Mouse (Mus musculus): Measurements from ENCODE around the gene Gabra5. TPM values are rescaled to one million over a fixed set of nuclear protein-coding genes. Genes with fewer than 3 reads are reported as not detected.

The Gabra5 gene
- polyA plus RNA-seq, 1 experiment from 2014 or later: 0.07 TPM

DNA sequence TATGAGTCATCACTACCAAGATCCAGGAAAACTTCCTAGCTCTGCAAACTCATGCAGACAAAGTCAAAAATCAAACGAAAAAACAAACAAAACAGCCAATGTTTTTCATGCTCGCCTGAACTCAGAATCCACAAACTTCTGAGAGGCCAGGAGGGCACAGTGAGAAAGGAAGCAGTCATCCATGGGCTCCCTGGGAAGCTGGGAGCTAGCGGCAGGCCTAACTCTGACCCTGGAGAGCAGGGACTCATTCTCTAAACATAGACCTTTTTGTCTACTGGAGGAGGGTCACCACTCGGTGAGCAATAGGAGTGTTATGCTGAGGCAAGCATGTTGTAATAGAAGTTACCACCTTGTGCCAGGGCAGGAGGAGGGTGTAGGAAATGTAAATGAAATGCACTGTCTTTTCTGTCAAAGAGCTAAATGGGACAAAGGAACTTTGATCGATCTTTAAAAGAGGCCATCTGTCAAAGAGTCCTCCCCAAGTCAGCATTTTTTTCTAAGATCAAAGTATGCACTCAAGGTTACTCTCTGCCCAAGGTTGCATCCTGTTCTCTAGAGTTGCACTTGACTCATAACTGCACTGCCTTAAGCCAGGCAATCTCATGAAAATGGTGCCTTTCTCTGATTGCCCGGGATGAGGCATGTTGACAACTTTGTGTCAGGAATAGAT is 151.9 kb downstream of the Gabra5 start:
- WGBS: 57% methylated on average over 6 of the region's 6 CpGs

More for the DNA sequence above, 151.9 kb downstream of the Gabra5 start:
- TF ChIP-seq CTCF (IDR thresholded peaks at IDR 0.05; ENCODE audit: low read depth): no peak
- no peak overlapping the region for H3K27ac ChIP-seq (ENCODE audit: low read depth)
- H3K36me3 ChIP-seq (ENCODE audit: insufficient read depth): no peaks in the 10 kb centered on the region
- H3K9ac ChIP-seq: no peak overlapping the region
- DNase-seq (no peak), ATAC-seq (ENCODE audit: insufficient read depth) (no peak)
- H3K4me1 ChIP-seq (ENCODE audit: insufficient read depth): no peaks in the 10 kb centered on the region
- no peak overlapping the region for H3K4me3 ChIP-seq (ENCODE audit: low read depth, low read length)
- no peak overlapping the region for H3K4me2 ChIP-seq
- no peaks in the 10 kb centered on the region for H3K9me3 ChIP-seq (ENCODE audit: low read depth, low read length)
- H3K27me3 ChIP-seq (ENCODE audit: insufficient read depth, low read length): no peaks in the 10 kb centered on the region

Other genes starting within 250 kb of the Gabra5 start
- 0.25 and 0.38 TPM in 2 replicates for gene Gabrg3, start 122.9 kb downstream of the Gabra5 start, polyA plus RNA-seq (2014; fragmentation: Nextera tagmentation; extraction: Ambion mirVana)
- 0.47 and 0.53 TPM in 2 replicates for gene Gabrb3, start 90.4 kb downstream of the Gabra5 start, polyA plus RNA-seq (2014; fragmentation: Nextera tagmentation; extraction: Ambion mirVana)

Data from lung, embryonic 14.5 days (tissue).